Mouse (Mus musculus): ENCODE measurements around the gene Exosc8. TPM values are rescaled to one million over a fixed set of nuclear protein-coding genes. Genes with fewer than 3 reads are reported as not detected.
"Not testable (repeated sequence)": the region's sequence is repeated elsewhere in the genome, so short reads cannot be mapped to it uniquely, and the experiment has no call there.

Gene Exosc8
- polyA plus RNA-seq, 1 experiment from 2014 or later, result 89.6 TPM

DNA sequence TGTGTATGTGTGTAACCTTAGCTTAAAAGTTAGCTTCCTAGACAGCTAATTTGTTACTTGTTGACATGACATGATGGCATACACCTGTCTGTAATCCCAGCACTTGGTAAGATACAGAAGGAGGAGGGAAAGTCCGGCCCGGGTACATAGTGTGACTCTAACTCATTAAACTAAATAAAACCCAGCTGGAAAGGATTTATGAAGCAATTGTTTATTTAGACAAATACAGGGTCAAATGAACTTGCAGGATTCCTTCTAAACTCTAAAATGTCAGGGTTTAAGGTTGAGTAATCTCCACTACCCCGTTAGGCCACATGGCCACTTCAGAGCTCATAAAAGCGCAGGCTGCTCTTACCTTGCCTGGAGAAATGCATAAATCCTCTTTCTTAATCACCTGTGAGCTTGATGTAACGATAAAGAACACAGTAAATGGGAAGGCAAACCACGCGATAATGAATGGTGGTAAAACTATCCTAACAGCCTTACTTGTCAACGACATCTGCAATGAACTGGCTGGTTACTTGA is 3.5 kb downstream of the Exosc8 start:
- Histone ChIP-seq H3K9me3 (replicated peaks) (no peaks in the 10 kb centered on the region), H3K36me3 (peaks cover 54% of the 10 kb centered on the region), H3K4me2 (replicated peaks) (no peak overlapping the region), H3K4me3 (no peak overlapping the region), H3K9ac (no peak overlapping the region), H3K27ac (no peak overlapping the region), H3K4me1 (peaks cover 12% of the 10 kb centered on the region), H3K27me3 (no peaks in the 10 kb centered on the region)
- ATAC-seq (ENCODE audit: low FRiP score), result no peak
- 93% methylated on average over 8 of the region's 8 CpGs for WGBS

DNA sequence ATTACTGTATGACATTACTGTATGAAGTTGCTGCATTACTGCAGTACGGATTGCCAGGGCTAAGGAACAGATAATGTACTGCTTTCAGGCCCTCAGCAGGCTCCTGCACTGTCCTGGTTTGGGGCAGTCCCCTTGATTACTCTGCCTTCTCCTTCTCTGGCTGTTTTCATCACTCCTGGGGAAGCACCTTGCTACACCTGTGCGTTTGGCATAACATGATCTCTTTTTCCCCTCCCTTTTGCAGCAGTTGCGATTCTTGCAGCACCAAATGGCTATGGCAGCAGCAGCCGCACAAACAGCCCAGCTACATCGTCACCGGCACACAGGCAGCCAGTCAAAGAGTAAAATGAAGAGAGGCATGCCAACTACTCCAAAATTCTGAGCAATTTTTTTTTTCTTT is 7.1 kb downstream of the Exosc8 start:
- 94% methylated on average over 6 of the region's 6 CpGs for WGBS
- H3K9me3 ChIP-seq (replicated peaks), result no peaks in the 10 kb centered on the region
- no peak for ATAC-seq (ENCODE audit: low FRiP score)
- no peaks in the 10 kb centered on the region for H3K4me1 ChIP-seq
- H3K4me3 ChIP-seq, result no peak overlapping the region
- no peak overlapping the region for H3K27ac ChIP-seq
- peaks cover 66% of the 10 kb centered on the region for H3K36me3 ChIP-seq
- no peaks in the 10 kb centered on the region for H3K27me3 ChIP-seq
- no peak overlapping the region for H3K9ac ChIP-seq
- H3K4me2 ChIP-seq (replicated peaks), result no peak overlapping the region

- Histone ChIP-seq H3K9ac (no peak overlapping the region), H3K27me3 (no peaks in the 10 kb centered on the region), H3K27ac (no peak overlapping the region), H3K4me3 (no peak overlapping the region), H3K4me1 (no peaks in the 10 kb centered on the region), H3K36me3 (peaks cover 71% of the 10 kb centered on the region), H3K9me3 (replicated peaks) (no peaks in the 10 kb centered on the region), H3K4me2 (replicated peaks) (no peak overlapping the region)
- ATAC-seq (ENCODE audit: low FRiP score), result no peak
- WGBS, result 95% methylated on average over 2 of the region's 2 CpGs
Measured at GRCm38 (mm10) chr3:54727588-54727987, 7.6 kb downstream of the Exosc8 start.

- ATAC-seq (ENCODE audit: low FRiP score), result no peak
- H3K4me2 ChIP-seq (replicated peaks), result no peak overlapping the region
Measured at GRCm38 (mm10) chr3:54725344-54725743, 9.8 kb downstream of the Exosc8 start.

GRCm38 (mm10) chr3:54723741-54724500 is 11.3 kb downstream of the Exosc8 start:
- H3K9ac ChIP-seq, result no peak overlapping the region
- H3K27me3 ChIP-seq, result no peaks in the 10 kb centered on the region
- no peak overlapping the region for H3K27ac ChIP-seq
- no peaks in the 10 kb centered on the region for H3K4me1 ChIP-seq
- H3K4me2 ChIP-seq (replicated peaks), result no peak overlapping the region
- ATAC-seq (ENCODE audit: low FRiP score), result no peak
- peaks cover 61% of the 10 kb centered on the region for H3K36me3 ChIP-seq
- no peak overlapping the region for H3K4me3 ChIP-seq
- 81% methylated on average over 10 of the region's 10 CpGs for WGBS
- no peaks in the 10 kb centered on the region for H3K9me3 ChIP-seq (replicated peaks)

More at GRCm38 (mm10) chr3:54725344-54725743, 9.8 kb downstream of the Exosc8 start:
- H3K36me3 ChIP-seq, result peaks cover 71% of the 10 kb centered on the region
- no peaks in the 10 kb centered on the region for H3K4me1 ChIP-seq
- H3K9ac ChIP-seq, result no peak overlapping the region
- no peaks in the 10 kb centered on the region for H3K27me3 ChIP-seq
- no peaks in the 10 kb centered on the region for H3K9me3 ChIP-seq (replicated peaks)
- H3K27ac ChIP-seq, result no peak overlapping the region
- WGBS, result 91% methylated on average over 2 of the region's 2 CpGs
- no peak overlapping the region for H3K4me3 ChIP-seq

- peaks cover 74% of the 10 kb centered on the region for H3K36me3 ChIP-seq
- no peaks in the 10 kb centered on the region for H3K9me3 ChIP-seq (replicated peaks)
- H3K4me1 ChIP-seq, result no peaks in the 10 kb centered on the region
- ATAC-seq (ENCODE audit: low FRiP score), result no peak
- H3K4me3 ChIP-seq, result no peak overlapping the region
- no peak overlapping the region for H3K9ac ChIP-seq
- no peak overlapping the region for H3K4me2 ChIP-seq (replicated peaks)
- WGBS, result 56% methylated on average over 3 of the region's 3 CpGs
- no peak overlapping the region for H3K27ac ChIP-seq
- H3K27me3 ChIP-seq, result no peaks in the 10 kb centered on the region
Measured at GRCm38 (mm10) chr3:54718947-54719346, 16.2 kb downstream of the Exosc8 start.

DNA sequence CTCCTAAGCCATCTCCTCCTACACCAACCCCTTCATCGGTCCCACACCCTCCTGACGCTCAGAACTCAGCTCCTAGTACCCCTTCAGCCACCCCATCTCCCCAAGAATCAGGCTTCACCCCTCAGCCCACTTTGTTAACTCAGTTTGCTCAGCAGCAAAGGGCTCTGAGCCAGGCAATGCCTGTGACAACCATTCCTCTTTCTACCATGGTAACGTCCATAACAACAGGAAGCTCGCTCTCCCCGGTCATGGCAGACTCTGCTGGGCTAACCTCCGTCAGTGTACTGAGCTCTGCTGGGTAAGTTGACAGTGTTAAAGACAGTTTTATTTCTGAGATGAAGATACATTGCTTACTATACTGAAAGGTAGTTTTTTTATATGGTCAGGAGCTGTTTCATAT is 17.8 kb downstream of the Exosc8 start:
- Histone ChIP-seq H3K27me3 (no peaks in the 10 kb centered on the region), H3K4me3 (no peak overlapping the region), H3K27ac (no peak overlapping the region), H3K9ac (no peak overlapping the region), H3K9me3 (replicated peaks) (no peaks in the 10 kb centered on the region), H3K4me2 (replicated peaks) (no peak overlapping the region), H3K4me1 (no peaks in the 10 kb centered on the region), H3K36me3 (peaks cover 65% of the 10 kb centered on the region)
- ATAC-seq (ENCODE audit: low FRiP score), result no peak
- WGBS, result 73% methylated on average over 6 of the region's 6 CpGs

DNA sequence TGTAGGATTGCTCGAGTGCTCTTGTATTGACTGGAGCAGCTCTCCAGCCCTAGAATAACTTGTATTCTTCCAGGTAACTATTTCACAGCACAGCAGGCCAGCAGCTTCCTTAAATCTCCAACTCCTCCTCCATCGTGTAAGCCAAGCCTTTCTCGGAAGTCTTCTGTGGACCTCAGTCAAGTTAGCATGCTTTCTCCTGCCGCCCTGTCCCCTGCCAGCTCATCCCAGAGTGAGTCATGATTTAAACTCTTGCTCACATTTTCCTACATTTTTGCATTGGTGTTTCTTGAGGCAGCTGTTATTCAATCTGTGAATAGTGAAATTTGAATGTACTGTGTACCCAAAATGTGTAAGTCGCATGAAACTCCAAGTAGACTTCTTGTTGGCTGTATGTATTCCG is 19.7 kb downstream of the Exosc8 start:
- Histone ChIP-seq H3K4me1 (no peaks in the 10 kb centered on the region), H3K27ac (no peak overlapping the region), H3K4me2 (replicated peaks) (no peak overlapping the region), H3K9me3 (replicated peaks) (no peaks in the 10 kb centered on the region), H3K27me3 (no peaks in the 10 kb centered on the region), H3K4me3 (no peak overlapping the region), H3K36me3 (peaks cover 66% of the 10 kb centered on the region), H3K9ac (no peak overlapping the region)
- WGBS, result 91% methylated on average over 6 of the region's 6 CpGs
- no peak for ATAC-seq (ENCODE audit: low FRiP score)

- H3K9ac ChIP-seq, result no peak within 1 kb of the TSS
- H3K36me3 ChIP-seq, result peaks cover 75% of the 10 kb centered on the region
- no peaks in the 10 kb centered on the region for H3K27me3 ChIP-seq
- WGBS, result 91% methylated on average over 6 of the region's 6 CpGs
- H3K9me3 ChIP-seq (replicated peaks), result no peaks in the 10 kb centered on the region
- no peak within 1 kb of the TSS for H3K4me2 ChIP-seq (replicated peaks)
- ATAC-seq (ENCODE audit: low FRiP score), result no peak
- H3K4me3 ChIP-seq, result no peak within 1 kb of the TSS
- no peaks in the 10 kb centered on the region for H3K4me1 ChIP-seq
- H3K27ac ChIP-seq, result no peak within 1 kb of the TSS
Measured at GRCm38 (mm10) chr3:54714253-54714652, 20.9 kb downstream of the Exosc8 start, which contains the start of gene Gm21958. Gene Gm21958 (minus strand): TSS chr3:54714353.

- ATAC-seq (ENCODE audit: low FRiP score), result no peak
- H3K4me3 ChIP-seq, result no peak overlapping the region
Measured at GRCm38 (mm10) chr3:54708972-54709371, 26.2 kb downstream of the Exosc8 start.

GRCm38 (mm10) chr3:54704106-54704505 is 31.1 kb downstream of the Exosc8 start:
- not testable (repeated sequence) for H3K4me2 ChIP-seq (replicated peaks); ATAC-seq (ENCODE audit: low FRiP score); H3K9me3 ChIP-seq (replicated peaks); H3K9ac ChIP-seq; H3K27me3 ChIP-seq; H3K4me3 ChIP-seq; H3K4me1 ChIP-seq; H3K27ac ChIP-seq
- H3K36me3 ChIP-seq, result peaks cover 70% of the 10 kb centered on the region
- WGBS, result 95% methylated on average over 8 of the region's 8 CpGs

More at GRCm38 (mm10) chr3:54708972-54709371, 26.2 kb downstream of the Exosc8 start:
- H3K27ac ChIP-seq, result no peak overlapping the region
- H3K9ac ChIP-seq, result no peak overlapping the region
- H3K4me1 ChIP-seq, result no peaks in the 10 kb centered on the region
- no peaks in the 10 kb centered on the region for H3K27me3 ChIP-seq
- H3K4me2 ChIP-seq (replicated peaks), result no peak overlapping the region
- WGBS, result 94% methylated on average over 9 of the region's 9 CpGs
- no peaks in the 10 kb centered on the region for H3K9me3 ChIP-seq (replicated peaks)
- H3K36me3 ChIP-seq, result peaks cover 72% of the 10 kb centered on the region

DNA sequence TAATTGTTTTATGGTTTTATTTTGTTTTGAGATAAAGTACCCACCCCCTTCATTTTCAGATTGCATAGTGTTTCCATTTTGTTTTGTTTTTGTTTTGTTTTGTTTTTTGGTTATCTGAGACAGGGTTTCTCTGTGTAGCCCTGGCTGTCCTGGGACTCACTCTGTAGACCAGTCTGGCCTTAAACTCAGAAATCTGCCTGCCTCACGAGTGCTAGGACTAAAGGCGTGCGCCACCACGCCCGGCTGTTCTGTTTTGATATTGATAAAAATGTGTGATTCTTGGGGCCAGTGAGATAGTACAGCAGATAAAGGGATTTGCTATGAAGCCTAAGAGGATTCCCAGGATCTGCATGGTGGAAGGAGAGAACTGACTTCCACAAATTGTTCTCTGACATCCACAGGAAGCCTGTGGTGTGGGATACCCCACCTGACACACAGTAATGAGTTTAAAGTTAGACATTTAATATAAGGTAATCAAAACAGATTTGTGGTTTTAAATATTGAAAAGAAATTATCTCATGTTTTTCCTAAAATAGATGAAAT is 35.4 kb downstream of the Exosc8 start:
- H3K4me3 ChIP-seq, result no peak overlapping the region
- ATAC-seq (ENCODE audit: low FRiP score), result no peak
- peaks cover 63% of the 10 kb centered on the region for H3K36me3 ChIP-seq
- H3K4me1 ChIP-seq, result no peaks in the 10 kb centered on the region
- no peak overlapping the region for H3K4me2 ChIP-seq (replicated peaks)
- H3K27ac ChIP-seq, result no peak overlapping the region
- no peaks in the 10 kb centered on the region for H3K27me3 ChIP-seq
- H3K9ac ChIP-seq, result no peak overlapping the region
- H3K9me3 ChIP-seq (replicated peaks), result no peaks in the 10 kb centered on the region
- whole genome bisulfite sequencing, result 90% methylated on average over 5 of the region's 5 CpGs

DNA sequence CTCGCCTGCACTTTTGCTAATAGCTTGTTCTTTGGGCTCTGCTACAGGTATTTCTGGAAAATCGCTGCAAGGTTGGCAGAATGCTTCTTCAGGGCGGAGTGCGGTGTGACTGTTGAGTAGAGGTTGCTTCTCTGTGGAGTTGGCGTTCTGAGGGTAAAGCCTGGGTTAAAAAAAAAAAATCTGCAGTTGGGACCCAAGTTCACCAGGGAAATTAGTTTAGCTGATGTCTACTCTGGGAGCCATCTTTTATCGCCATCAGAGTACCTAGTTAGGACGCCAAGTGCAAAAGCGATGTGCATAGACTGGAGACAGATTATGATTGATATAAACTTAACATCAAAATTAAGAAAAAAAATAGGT is 42.2 kb downstream of the Exosc8 start:
- H3K4me3 ChIP-seq, result peak overlapping the region; percentile 54
- H3K27ac ChIP-seq, result peak overlapping the region; percentile 78
- H3K4me2 ChIP-seq (replicated peaks), result peak overlapping the region; percentile 59
- peaks cover 20% of the 10 kb centered on the region for H3K36me3 ChIP-seq
- under 1% methylated on average over 8 of the region's 8 CpGs for WGBS
- H3K9me3 ChIP-seq (replicated peaks), result no peaks in the 10 kb centered on the region
- no peaks in the 10 kb centered on the region for H3K27me3 ChIP-seq
- H3K9ac ChIP-seq, result peak overlapping the region; percentile 69
- no peaks in the 10 kb centered on the region for H3K4me1 ChIP-seq
- ATAC-seq (ENCODE audit: low FRiP score), result no peak; the same call in 1 of the 2 replicates
